Mouse (Mus musculus) lung, embryonic 14.5 days (tissue): Measurements from ENCODE around the gene Atl1. TPM values are rescaled to one million over a fixed set of nuclear protein-coding genes. Genes with fewer than 3 reads are reported as not detected.

Experiments used
- ATAC-seq: fragments of 200-750 bp; cut with Nextera tagmentation; 2 replicates; pipeline ENCODE4 v1.8.0; 2017; ENCODE audit warnings: mild to moderate bottlenecking, moderate TSS enrichment, moderate library complexity; ENCODE audit not compliant: insufficient read depth
- DNase-seq: peaks from one replicate; pipeline ENCODE4 v3.0.0-alpha.2; 2015
- H3K27ac ChIP-seq: fragments of 300-500 bp; sonication (generic); 2 replicates; pipeline ENCODE4 v1.5.1; 2014; ENCODE audit warnings: low read depth, mild to moderate bottlenecking, moderate library complexity
- H3K27me3 ChIP-seq: fragments of 300-500 bp; sonication (generic); 2 replicates; pipeline ENCODE4 v1.6.1; 2014; ENCODE audit warnings: low read length, control low read depth; ENCODE audit not compliant: insufficient read depth
- H3K36me3 ChIP-seq: fragments of 300-500 bp; sonication (generic); 2 replicates; pipeline ENCODE4 v1.6.1; 2014; ENCODE audit warnings: control low read depth; ENCODE audit not compliant: insufficient read depth
- H3K4me1 ChIP-seq: fragments of 300-500 bp; sonication (generic); 2 replicates; pipeline ENCODE4 v1.6.1; 2014; ENCODE audit warnings: antibody characterized with exemption, control low read depth; ENCODE audit not compliant: insufficient read depth
- H3K4me2 ChIP-seq: fragments of 300-500 bp; sonication (generic); 2 replicates; pipeline ENCODE4 v1.6.1; 2014; ENCODE audit warnings: mild to moderate bottlenecking
- H3K4me3 ChIP-seq: fragments of 300-500 bp; sonication (generic); 2 replicates; pipeline ENCODE4 v1.5.1; 2014; ENCODE audit warnings: low read depth, low read length
- H3K9ac ChIP-seq: fragments of 300-500 bp; sonication (generic); 2 replicates; pipeline ENCODE4 v1.6.1; 2014
- H3K9me3 ChIP-seq: fragments of 300-500 bp; sonication (generic); 2 replicates; pipeline ENCODE4 v1.6.1; 2016; ENCODE audit warnings: low read depth, low read length, control low read depth
- CTCF ChIP-seq: IDR thresholded peaks from 2 replicates; pipeline ENCODE4 v1.5.1; 2016; ENCODE audit warnings: antibody characterized with exemption, low read depth
- WGBS: fragments of 180-500 bp; shearing (Covaris S2); extraction: QIAGEN DNeasy Blood & Tissue Kit; methylation state at CpG from one replicate; pipeline ENCODE4 v1.1.7; 2014; 5-methylcytosine and 5-hydroxymethylcytosine counted together
- polyA plus RNA-seq: library from polyadenylated mRNA; unstranded; fragments of >200 nt; fragmentation: Nextera tagmentation; extraction: Ambion mirVana; gene quantifications from 2 replicates; pipeline ENCODE4 v1.2.1, GENCODE M21; 2014

Atl1 gene
- polyA plus RNA-seq, 1 experiment from 2014 or later, result 3.2 TPM

DNA sequence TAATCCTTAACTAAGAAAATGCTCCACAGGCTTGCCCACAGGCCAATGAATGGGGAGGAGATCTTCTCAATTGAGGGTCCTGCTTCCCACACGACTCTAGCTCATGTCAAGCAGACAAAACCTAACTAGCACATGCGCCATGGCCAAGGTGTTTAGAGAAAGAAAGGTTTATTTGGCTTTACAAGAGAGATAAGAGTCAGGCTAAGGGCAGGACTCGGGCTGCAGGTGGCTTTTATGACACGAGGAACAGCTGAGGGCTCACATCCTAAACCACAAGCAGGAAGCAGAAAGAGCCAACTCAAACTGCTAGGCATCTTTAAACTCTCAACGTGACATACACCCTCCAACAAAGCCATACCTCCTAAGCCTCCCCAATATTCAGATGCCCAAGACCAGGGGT, 25.1 kb upstream of the Atl1 start:
- Histone ChIP-seq H3K9ac (no peak overlapping the region), H3K27ac (no peak overlapping the region), H3K27me3 (no peaks in the 10 kb centered on the region), H3K36me3 (peaks cover 13% of the 10 kb centered on the region), H3K4me1 (no peaks in the 10 kb centered on the region), H3K4me2 (no peak overlapping the region), H3K4me3 (no peak overlapping the region), H3K9me3 (no peaks in the 10 kb centered on the region)
- DNase-seq, result no peak
- ATAC-seq, result no peak
- 55% methylated on average over 5 of the region's 5 CpGs for WGBS
- no peak for TF ChIP-seq CTCF

DNA sequence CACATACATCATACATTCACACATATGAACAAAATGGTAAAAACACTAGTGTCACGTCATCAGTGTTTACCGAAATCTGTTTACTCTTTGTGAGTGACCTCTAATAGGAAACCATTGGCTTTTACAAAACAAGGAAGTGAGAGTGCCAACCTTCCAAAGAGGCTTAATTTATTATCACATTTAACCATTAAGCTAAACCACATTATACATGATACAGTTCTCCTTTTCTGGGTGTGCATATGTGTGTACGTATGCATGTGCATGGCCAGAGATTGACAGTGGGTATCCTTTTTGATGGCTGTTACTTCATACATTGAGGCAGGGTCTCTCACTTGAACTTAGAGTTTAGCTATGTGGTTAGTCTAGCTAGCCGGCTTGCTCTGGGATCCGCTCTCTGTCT, 20.8 kb upstream of the Atl1 start:
- H3K9ac ChIP-seq, result no peak overlapping the region
- no peaks in the 10 kb centered on the region for H3K9me3 ChIP-seq
- no peak overlapping the region for H3K4me2 ChIP-seq
- ATAC-seq, result no peak
- H3K4me1 ChIP-seq, result no peaks in the 10 kb centered on the region
- H3K27me3 ChIP-seq, result no peaks in the 10 kb centered on the region
- 91% methylated on average over 5 of the region's 5 CpGs for WGBS
- H3K36me3 ChIP-seq, result peaks cover 13% of the 10 kb centered on the region
- no peak for DNase-seq
- H3K27ac ChIP-seq, result no peak overlapping the region
- H3K4me3 ChIP-seq, result no peak overlapping the region
- no peak for TF ChIP-seq CTCF

DNA sequence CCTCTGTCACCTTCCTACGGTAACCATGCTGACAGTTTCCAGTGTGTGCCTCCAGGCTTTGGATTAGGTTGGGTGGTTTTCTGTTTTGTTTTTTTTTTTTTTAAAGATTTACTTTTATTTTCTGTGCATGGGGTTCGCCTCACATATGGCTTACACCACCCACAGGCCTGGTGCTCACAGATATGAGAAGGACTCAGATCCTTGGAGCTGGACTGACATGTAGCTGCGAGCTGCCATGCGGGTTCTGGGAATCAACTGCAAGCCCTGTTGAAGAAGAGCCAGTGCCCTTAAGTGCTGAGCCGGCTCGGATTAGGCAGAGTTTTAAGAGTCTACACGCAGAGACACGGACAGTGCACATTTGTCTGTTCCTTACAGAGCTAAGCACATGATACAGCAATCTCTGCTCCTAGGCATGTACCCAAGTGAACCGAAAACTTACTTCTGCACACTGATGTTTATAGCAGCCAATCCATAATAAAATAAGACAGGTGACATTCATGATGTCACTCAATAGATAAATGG, 14.5 kb upstream of the Atl1 start:
- Histone ChIP-seq H3K36me3 (no peaks in the 10 kb centered on the region), H3K4me1 (peaks cover 8% of the 10 kb centered on the region), H3K27me3 (no peaks in the 10 kb centered on the region), H3K9ac (no peak overlapping the region), H3K4me2 (no peak overlapping the region), H3K9me3 (no peaks in the 10 kb centered on the region), H3K4me3 (no peak overlapping the region), H3K27ac (no peak overlapping the region)
- TF ChIP-seq CTCF, result no peak
- no peak for ATAC-seq
- WGBS, result 87% methylated on average over 9 of the region's 9 CpGs
- no peak for DNase-seq

DNA sequence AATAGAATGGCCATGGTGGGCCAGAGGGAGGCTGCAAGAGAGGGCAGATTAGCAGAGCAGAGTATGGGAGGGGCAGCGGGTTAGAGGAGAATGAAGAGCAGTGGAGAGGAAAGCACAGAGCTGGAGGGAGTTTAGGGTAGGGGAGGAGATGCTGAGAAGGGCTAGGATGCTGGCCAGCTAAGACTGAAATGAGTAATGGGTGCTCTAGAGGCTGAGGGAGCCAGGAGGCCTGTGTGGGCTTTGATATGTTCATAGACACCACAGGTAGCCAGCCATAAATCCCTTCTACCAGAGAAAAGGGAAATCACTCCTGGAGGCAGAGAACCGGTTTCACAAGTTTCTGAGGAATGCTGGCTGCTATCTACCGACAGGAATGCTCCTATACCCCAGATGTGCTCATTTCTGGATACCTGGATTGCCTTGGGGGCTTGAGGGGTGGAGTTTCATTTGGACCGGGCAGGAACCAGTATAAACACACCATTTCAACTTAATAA, 13.2 kb upstream of the Atl1 start:
- peaks cover 8% of the 10 kb centered on the region for H3K4me1 ChIP-seq
- no peak for TF ChIP-seq CTCF
- DNase-seq (peak; percentile 74), ATAC-seq (peak; percentile 87)
- H3K4me2 ChIP-seq, result peak overlapping the region; percentile 47
- WGBS, result 15% methylated on average over 4 of the region's 4 CpGs
- H3K27ac ChIP-seq, result peak overlapping the region; percentile 84
- peak overlapping the region; percentile 11; the same call in 1 of the 2 replicates for H3K9ac ChIP-seq
- H3K9me3 ChIP-seq, result no peaks in the 10 kb centered on the region
- H3K4me3 ChIP-seq, result no peak overlapping the region
- H3K36me3 ChIP-seq, result no peaks in the 10 kb centered on the region
- H3K27me3 ChIP-seq, result no peaks in the 10 kb centered on the region

DNA sequence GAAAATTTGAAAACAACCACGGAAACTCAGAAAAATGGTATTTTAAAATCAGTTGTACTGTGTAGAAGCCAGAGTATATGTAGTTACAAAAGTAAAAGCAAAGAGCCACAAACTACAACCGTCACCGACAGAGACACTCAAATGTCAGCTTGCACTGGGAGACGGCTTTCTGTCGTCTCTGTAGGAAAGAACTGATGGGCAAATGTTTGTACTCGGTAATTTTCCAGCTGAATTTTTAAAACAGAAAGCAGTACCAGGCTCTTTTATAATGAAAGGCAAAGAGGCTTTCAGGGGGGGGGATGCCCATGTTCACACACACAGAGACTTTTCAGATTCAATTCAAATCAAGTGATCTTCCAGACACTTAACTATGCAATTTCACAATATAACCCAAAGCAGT, 12.7 kb upstream of the Atl1 start:
- peak overlapping the region; percentile 47 for H3K4me2 ChIP-seq
- peaks cover 8% of the 10 kb centered on the region for H3K4me1 ChIP-seq
- H3K4me3 ChIP-seq, result no peak overlapping the region

DNA sequence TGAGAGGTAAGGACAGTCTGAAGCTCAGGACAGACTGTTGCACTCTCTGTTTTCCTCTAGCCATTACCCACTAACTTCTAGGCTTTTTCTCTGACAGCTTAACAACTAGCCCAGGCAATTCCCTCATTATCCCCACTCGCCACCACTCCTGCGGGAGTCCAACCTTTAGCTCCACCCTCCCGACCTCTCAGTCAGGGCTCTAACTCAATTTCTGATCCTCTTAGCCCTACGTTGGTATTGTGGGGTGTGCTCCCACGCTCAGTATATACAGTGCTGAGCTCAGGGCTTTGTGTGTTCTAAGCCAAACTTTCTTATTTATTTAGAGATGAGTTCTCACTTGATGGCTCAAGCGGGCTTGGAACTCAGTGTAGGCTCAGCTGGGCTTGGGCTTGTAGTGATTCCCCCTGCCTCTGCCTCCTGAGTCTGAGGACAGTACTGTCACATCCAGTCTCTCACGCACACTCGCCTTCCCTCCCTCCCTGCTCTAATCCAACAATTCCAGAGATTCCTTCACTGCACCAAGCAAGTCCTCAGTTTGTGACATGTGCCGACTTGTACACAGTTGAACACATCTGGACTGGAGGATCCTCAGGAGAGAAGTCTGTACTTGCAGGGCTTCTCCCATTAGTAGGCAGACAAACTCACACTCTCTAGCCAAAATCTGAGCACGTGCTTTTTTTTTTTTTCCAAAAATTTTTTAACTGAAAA, 11.1 kb upstream of the Atl1 start:
- no peak overlapping the region for H3K9ac ChIP-seq
- no peak overlapping the region for H3K4me2 ChIP-seq
- no peaks in the 10 kb centered on the region for H3K27me3 ChIP-seq
- DNase-seq, result no peak
- TF ChIP-seq CTCF, result no peak
- no peak for ATAC-seq
- WGBS, result 50% methylated on average over 10 of the region's 10 CpGs
- H3K4me1 ChIP-seq, result peaks cover 8% of the 10 kb centered on the region
- no peaks in the 10 kb centered on the region for H3K9me3 ChIP-seq
- no peak overlapping the region for H3K4me3 ChIP-seq
- H3K36me3 ChIP-seq, result no peaks in the 10 kb centered on the region
- H3K27ac ChIP-seq, result no peak overlapping the region

More for the DNA sequence above, 12.7 kb upstream of the Atl1 start:
- Histone ChIP-seq H3K9ac (peak overlapping the region; percentile 11; the same call in 1 of the 2 replicates), H3K36me3 (no peaks in the 10 kb centered on the region), H3K27me3 (no peaks in the 10 kb centered on the region), H3K9me3 (no peaks in the 10 kb centered on the region), H3K27ac (peak overlapping the region; percentile 84)
- 17% methylated on average over 6 of the region's 6 CpGs for WGBS
- ATAC-seq (no peak), DNase-seq (no peak)
- TF ChIP-seq CTCF, result no peak

DNA sequence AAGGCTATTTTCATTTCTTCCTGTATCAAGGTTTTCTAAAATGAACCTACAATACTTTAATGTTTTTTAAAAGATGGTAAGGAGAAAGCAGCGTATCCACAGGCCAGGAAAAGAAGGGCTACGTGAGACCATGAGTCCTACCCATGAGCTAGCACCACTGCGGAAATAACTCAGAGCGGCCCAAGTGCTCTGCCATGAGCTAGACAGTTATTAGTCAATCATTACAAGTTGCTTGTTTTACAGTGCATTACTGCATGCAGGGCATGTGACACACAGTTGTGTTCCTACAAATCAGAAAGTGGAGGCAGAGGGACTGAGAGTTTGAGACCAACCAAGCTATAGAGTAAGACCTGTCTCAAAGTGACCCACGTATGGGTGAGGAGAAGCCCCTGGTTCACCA, 8.4 kb upstream of the Atl1 start:
- Histone ChIP-seq H3K27me3 (no peaks in the 10 kb centered on the region), H3K36me3 (0 out of 2 replicates have a peak, but pooled peaks cover 12% of the 10 kb centered on the region), H3K9ac (no peak overlapping the region), H3K4me3 (no peak overlapping the region), H3K4me1 (peaks cover 6% of the 10 kb centered on the region), H3K9me3 (no peaks in the 10 kb centered on the region), H3K27ac (no peak overlapping the region), H3K4me2 (no peak overlapping the region)
- no peak for TF ChIP-seq CTCF
- no peak for ATAC-seq
- DNase-seq, result no peak
- 91% methylated on average over 5 of the region's 5 CpGs for WGBS
